7 mouse cellular contexts compared by ENCODE assay signal in the genomic region with DNA sequence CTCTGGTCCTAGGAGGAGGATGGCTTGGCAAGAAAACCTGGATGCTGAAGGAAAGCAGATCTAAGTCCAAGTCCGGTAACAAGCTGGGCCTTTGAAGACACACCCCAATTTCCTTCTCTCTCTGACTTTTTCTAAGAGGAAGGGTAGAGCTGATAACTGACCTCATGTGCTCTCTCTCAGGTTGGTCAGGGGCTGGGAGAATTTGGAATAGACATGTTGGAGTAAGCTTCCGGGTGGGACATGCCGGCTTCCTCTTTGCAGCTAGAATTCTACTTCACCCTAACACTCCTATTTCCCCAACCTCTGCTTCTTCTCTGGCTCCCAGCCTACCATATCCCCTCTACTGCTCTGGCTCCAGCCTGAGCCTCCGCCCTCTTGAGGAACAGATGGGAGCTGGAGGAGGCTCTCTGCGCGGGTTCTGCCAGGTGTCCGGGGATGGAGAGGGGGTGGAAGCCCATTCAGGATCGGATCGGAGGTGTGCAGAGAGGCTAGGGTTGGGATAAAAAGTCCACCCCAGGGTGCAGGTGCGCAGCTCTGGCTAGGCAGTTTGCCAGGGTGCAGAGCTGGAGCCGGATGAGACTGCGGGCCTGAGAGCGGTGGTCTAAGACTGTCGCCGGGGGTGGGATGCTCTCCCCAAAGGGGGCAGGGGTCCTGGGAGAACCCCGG. TPM values are rescaled to one million over a fixed set of nuclear protein-coding genes. Genes with fewer than 3 reads are reported as not detected.
A peak's percentile ranks its signal among the peaks of the same experiment; 100 is the strongest.
DNase-seq lines count a peak whose midpoint lies in the region; ATAC-seq and TF ChIP-seq lines count a peak whose summit lies in the region.

No protein-coding gene starts in this region.

- H3K4me1 ChIP-seq in G1E (ENCODE audit: insufficient read depth, low read depth, low read length): peaks cover 35% of the 10 kb centered on the region
- peaks cover 27% of the 10 kb centered on the region for H3K4me1 ChIP-seq in heart, embryonic 16.5 days (ENCODE audit: control insufficient read depth, insufficient read depth, low read length)
- peaks cover 17% of the 10 kb centered on the region for H3K4me1 ChIP-seq in lung, postnatal 0 days (ENCODE audit: insufficient read depth, low read depth, low read length)

- H3K9ac ChIP-seq in heart, embryonic 16.5 days (ENCODE audit: low read length): peak overlapping the region; percentile 92
- peak overlapping the region; percentile 88 for H3K9ac ChIP-seq in lung, postnatal 0 days (replicated peaks; ENCODE audit: low read depth)

- peak; percentile 21 for ATAC-seq in CD4-positive, CD25-positive, alpha-beta regulatory T cell, adult 4 months
- ATAC-seq in G1E (ENCODE audit: extremely low read depth, insufficient number of reproducible peaks, low FRiP score, poor library complexity, severe bottlenecking): 0 out of 2 replicates have a peak, but pooled peaks have one; percentile 4
- peak; percentile 47 for ATAC-seq in heart, embryonic 16.5 days (replicated peaks; ENCODE audit: extremely low read depth, insufficient read depth, low FRiP score)
- ATAC-seq in lung, postnatal 0 days: peak; percentile 29

- H3K27me3 ChIP-seq in G1E (ENCODE audit: insufficient read depth, low read length): no peaks in the 10 kb centered on the region; the same call in 1 of the 2 replicates
- H3K27me3 ChIP-seq in heart, embryonic 16.5 days (ENCODE audit: control insufficient read depth, insufficient read depth, low read length): no peaks in the 10 kb centered on the region
- no peaks in the 10 kb centered on the region for H3K27me3 ChIP-seq in lung, postnatal 0 days (replicated peaks; ENCODE audit: insufficient read depth, low read length)

- WGBS in heart, embryonic 16.5 days: 3% methylated on average over 16 of the region's 16 CpGs
- 1% methylated on average over 13 of the region's 16 CpGs for WGBS in lung, postnatal 0 days

- peak; percentile 52 for DNase-seq in G1E (ENCODE audit: low spot score)
- DNase-seq in embryo, embryonic 10.5 days (ENCODE audit: low spot score): peak; percentile 58
- DNase-seq in layer of hippocampus, adult 8-10 months (ENCODE audit: low spot score in 2 of 2): peak; percentile 65 to 71
- DNase-seq in lung, postnatal 0 days (ENCODE audit: low spot score): peak; percentile 45
- DNase-seq in right cerebral cortex, postnatal 36 days (ENCODE audit: low spot score in 2 of 2): peak; percentile 62 to 68

- no peak for TF ChIP-seq CTCF in G1E (IDR thresholded peaks at IDR 0.05; ENCODE audit: low read depth, low read length)
- peak; percentile 14; the same call in 1 of the 2 replicates for TF ChIP-seq CTCF in lung, postnatal 0 days (IDR thresholded peaks at IDR 0.05)

- peaks cover 46% of the 10 kb centered on the region for H3K36me3 ChIP-seq in G1E (replicated peaks)
- peaks cover 11% of the 10 kb centered on the region; the same call in 1 of the 2 replicates for H3K36me3 ChIP-seq in heart, embryonic 16.5 days (ENCODE audit: control insufficient read depth, insufficient read depth)
- H3K36me3 ChIP-seq in lung, postnatal 0 days (ENCODE audit: insufficient read depth, low read length): peaks cover 16% of the 10 kb centered on the region; the same call in 1 of the 2 replicates

- peak overlapping the region; percentile 93 for H3K4me2 ChIP-seq in heart, embryonic 16.5 days (ENCODE audit: low read depth, low read length)
- H3K4me2 ChIP-seq in lung, postnatal 0 days (replicated peaks; ENCODE audit: low read depth, low read length): peak overlapping the region; percentile 90

- TF ChIP-seq EP300 in lung, postnatal 0 days (IDR thresholded peaks at IDR 0.05): no peak

- H3K27ac ChIP-seq in heart, embryonic 16.5 days (ENCODE audit: low read length): peak overlapping the region; percentile 92
- peak overlapping the region; percentile 87 for H3K27ac ChIP-seq in lung, postnatal 0 days (ENCODE audit: low read length)

- H3K9me3 ChIP-seq in G1E (replicated peaks): no peaks in the 10 kb centered on the region
- no peaks in the 10 kb centered on the region for H3K9me3 ChIP-seq in heart, embryonic 16.5 days (replicated peaks; ENCODE audit: control insufficient read depth, low read length)
- H3K9me3 ChIP-seq in lung, postnatal 0 days (ENCODE audit: low read length): no peaks in the 10 kb centered on the region

- peak overlapping the region; percentile 88 for H3K4me3 ChIP-seq in G1E (ENCODE audit: low read depth, low read length)
- H3K4me3 ChIP-seq in heart, embryonic 16.5 days (ENCODE audit: low read length): peak overlapping the region; percentile 86
- H3K4me3 ChIP-seq in lung, postnatal 0 days (ENCODE audit: low read depth, low read length): peak overlapping the region; percentile 90

RNA-seq across cellular contexts. Expression of a gene that starts 0.9 kb away (rescaled TPM):
- 10 to 100 TPM; 12.2 to 15.8 TPM for polyA plus RNA-seq in CD4-positive, CD25-positive, alpha-beta regulatory T cell, adult 4 months (2017; shearing (Covaris generic))
- total RNA-seq in G1E (2014; fragmentation: Nextera tagmentation): 21.1 and 25.4 TPM in 2 replicates
- 3.5 and 5.3 TPM in 2 replicates for total RNA-seq in G1E (2017)
- polyA plus RNA-seq in G1E (2012): 14.7 and 21.2 TPM in 2 replicates
- 15.0 and 15.6 TPM in 2 replicates for polyA plus RNA-seq in heart, embryonic 16.5 days (2015; fragmentation: Nextera tagmentation; extraction: Ambion mirVana)
- 100 to 1,000 TPM; 291 to 332 (median 307) TPM for total RNA-seq in layer of hippocampus, adult 8-10 months (2022)
- polyA plus RNA-seq in lung, postnatal 0 days (2015; fragmentation: Nextera tagmentation; extraction: Ambion mirVana): 8.7 and 9.9 TPM in 2 replicates

RNA-seq across cellular contexts. Expression of a gene that starts 12.9 kb away (rescaled TPM):
- 1 to 10 TPM in 1 of 2 experiments, under 1 TPM in 1; 0.30 to 1.2 TPM for polyA plus RNA-seq in CD4-positive, CD25-positive, alpha-beta regulatory T cell, adult 4 months (2017; shearing (Covaris generic))
- total RNA-seq in G1E (2014; fragmentation: Nextera tagmentation) (3.7 and 5.2 TPM in 2 replicates), G1E (2017) (0.93 and 1.2 TPM in 2 replicates)
- polyA plus RNA-seq in G1E (2012): 0.24 and 0.36 TPM in 2 replicates
- 1.2 and 1.4 TPM in 2 replicates for polyA plus RNA-seq in heart, embryonic 16.5 days (2015; fragmentation: Nextera tagmentation; extraction: Ambion mirVana)
- total RNA-seq in layer of hippocampus, adult 8-10 months (2022): 1 to 10 TPM; 3.8 to 6.5 (median 4.7) TPM
- 2.4 and 2.6 TPM in 2 replicates for polyA plus RNA-seq in lung, postnatal 0 days (2015; fragmentation: Nextera tagmentation; extraction: Ambion mirVana)

RNA-seq across cellular contexts. Expression of a gene that starts 13.3 kb away (rescaled TPM):
- polyA plus RNA-seq in CD4-positive, CD25-positive, alpha-beta regulatory T cell, adult 4 months (2017; shearing (Covaris generic)): 1 to 10 TPM; 1.0 to 1.1 TPM
- 11.6 and 11.7 TPM in 2 replicates for total RNA-seq in G1E (2014; fragmentation: Nextera tagmentation)
- 12.3 and 13.9 TPM in 2 replicates for total RNA-seq in G1E (2017)
- polyA plus RNA-seq in G1E (2012): 30.4 and 38.8 TPM in 2 replicates
- polyA plus RNA-seq in heart, embryonic 16.5 days (2015; fragmentation: Nextera tagmentation; extraction: Ambion mirVana): 5.1 and 5.2 TPM in 2 replicates
- total RNA-seq in layer of hippocampus, adult 8-10 months (2022): 10 to 100 TPM; 71.2 to 92.9 (median 83.9) TPM
- 4.8 and 5.3 TPM in 2 replicates for polyA plus RNA-seq in lung, postnatal 0 days (2015; fragmentation: Nextera tagmentation; extraction: Ambion mirVana)

RNA-seq across cellular contexts. Expression of a gene that starts 17.8 kb away (rescaled TPM):
- 100 to 1,000 TPM; 126 to 132 TPM for polyA plus RNA-seq in CD4-positive, CD25-positive, alpha-beta regulatory T cell, adult 4 months (2017; shearing (Covaris generic))
- total RNA-seq in G1E (2014; fragmentation: Nextera tagmentation) (64.2 and 66.9 TPM in 2 replicates), G1E (2017) (64.6 and 81.5 TPM in 2 replicates)
- polyA plus RNA-seq in G1E (2012): 152 and 196 TPM in 2 replicates
- 186 and 191 TPM in 2 replicates for polyA plus RNA-seq in heart, embryonic 16.5 days (2015; fragmentation: Nextera tagmentation; extraction: Ambion mirVana)
- total RNA-seq in layer of hippocampus, adult 8-10 months (2022): 10 to 100 TPM; 47.4 to 54.8 (median 51.8) TPM
- polyA plus RNA-seq in lung, postnatal 0 days (2015; fragmentation: Nextera tagmentation; extraction: Ambion mirVana): 84.6 and 95.5 TPM in 2 replicates

RNA-seq across cellular contexts. Expression of a gene that starts 30.0 kb away (rescaled TPM):
- 10 to 100 TPM; 32.6 to 32.7 TPM for polyA plus RNA-seq in CD4-positive, CD25-positive, alpha-beta regulatory T cell, adult 4 months (2017; shearing (Covaris generic))
- total RNA-seq in G1E (2014; fragmentation: Nextera tagmentation): 19.0 and 25.3 TPM in 2 replicates
- 21.9 and 24.5 TPM in 2 replicates for total RNA-seq in G1E (2017)
- 3.1 and 5.7 TPM in 2 replicates for polyA plus RNA-seq in G1E (2012)
- 578 and 593 TPM in 2 replicates for polyA plus RNA-seq in heart, embryonic 16.5 days (2015; fragmentation: Nextera tagmentation; extraction: Ambion mirVana)
- total RNA-seq in layer of hippocampus, adult 8-10 months (2022): 10 to 100 TPM in 3 of 4 experiments, 1 to 10 TPM in 1; 10.0 to 14.5 (median 11.2) TPM
- polyA plus RNA-seq in lung, postnatal 0 days (2015; fragmentation: Nextera tagmentation; extraction: Ambion mirVana): 20.8 and 23.1 TPM in 2 replicates

Comparison
In these comparisons a context has a peak if more than half of its experiments do, and no peak if none do; other contexts are left out.
1. Peak in every context shown above with its lines: DNase-seq, ATAC-seq, H3K4me3 ChIP-seq and H3K27ac ChIP-seq.